Mouse (Mus musculus) layer of hippocampus, adult 2 months (tissue): ENCODE measurements around the gene Ccdc54. TPM values are rescaled to one million over a fixed set of nuclear protein-coding genes. Genes with fewer than 3 reads are reported as not detected.

Experiments used
- DNase-seq, 2 experiments: peaks; one replicate each; pipeline ENCODE4 v3.0.0; 2022; ENCODE audit warnings: low spot score in 2 of 2
- H3K27ac ChIP-seq: fragments of 200-600 bp; 2 replicates; pipeline ENCODE4 v1.8.1; 2022
- H3K4me3 ChIP-seq: fragments of 200-600 bp; 2 replicates; pipeline ENCODE4 v1.8.1; 2022; ENCODE audit warnings: mild to moderate bottlenecking
- CTCF ChIP-seq: fragments of 200-600 bp; conservative IDR thresholded peaks from 2 replicates; pipeline ENCODE4 v1.8.1; 2022; ENCODE audit warnings: antibody characterized with exemption, mild to moderate bottlenecking, moderate library complexity
- long read RNA-seq, 2 experiments: library from polyadenylated mRNA; stranded (forward); transcript quantifications; one replicate each; pipeline ENCODE4 v2.0.0; 2021; ENCODE audit warnings: borderline mapping rate in 2 of 2
- total RNA-seq, 2 experiments: library from RNA; stranded (reverse); gene quantifications; 2 replicates each; pipeline ENCODE4 v1.2.3; 2021

The Ccdc54 gene
- total RNA-seq = not detected
- long read RNA-seq, experiment 1 = 0 reads
- long read RNA-seq, experiment 2 = 0 reads

DNA sequence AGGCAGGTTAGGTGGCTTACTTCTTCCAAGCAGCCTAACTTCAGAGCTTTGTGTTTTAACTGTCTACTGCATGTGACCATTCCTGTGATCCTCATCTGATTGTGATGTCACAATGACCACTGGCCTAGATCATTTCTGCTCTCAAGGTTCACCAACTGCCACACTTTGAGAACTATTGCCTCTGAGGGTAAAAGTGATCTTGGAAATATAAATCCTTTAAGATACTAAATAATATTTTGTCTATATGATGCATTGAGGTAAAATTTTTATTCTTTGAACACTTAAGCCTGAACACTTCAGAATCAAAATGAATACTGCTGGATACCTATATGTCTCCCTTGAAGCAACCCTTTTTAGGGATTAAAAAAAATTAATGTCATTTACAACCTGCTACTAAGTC is at the start of gene Ccdc54:
TSS of gene Ccdc54 (minus strand) at position 101 of the 400 bp plus-strand sequence.
- no peak within 1 kb of the TSS for H3K4me3 ChIP-seq
- H3K27ac ChIP-seq = no peak within 1 kb of the TSS
- TF ChIP-seq CTCF = no peak
- no peak for DNase-seq

DNA sequence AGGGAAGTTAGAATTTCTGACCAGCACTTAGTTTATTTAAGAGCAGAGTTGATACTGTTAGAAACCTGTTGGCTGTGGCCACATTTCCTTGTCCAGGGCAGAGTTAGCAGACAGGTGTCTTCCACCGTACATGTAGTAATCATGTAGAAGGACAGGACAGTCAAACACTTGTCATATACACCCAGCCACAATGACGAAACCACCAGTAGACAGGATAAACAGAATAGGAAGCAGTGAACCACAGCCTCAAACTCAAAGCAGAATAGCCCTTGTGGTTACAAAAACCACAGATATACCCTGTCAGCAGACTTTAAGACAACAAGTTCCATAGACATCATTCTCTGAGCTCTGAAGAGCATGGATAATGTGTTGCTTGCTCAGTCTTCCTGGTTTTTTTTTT is 41.6 kb upstream of the Ccdc54 start:
- no peak overlapping the region for H3K27ac ChIP-seq
- no peak for TF ChIP-seq CTCF
- no peak for DNase-seq
- no peak overlapping the region for H3K4me3 ChIP-seq

DNA sequence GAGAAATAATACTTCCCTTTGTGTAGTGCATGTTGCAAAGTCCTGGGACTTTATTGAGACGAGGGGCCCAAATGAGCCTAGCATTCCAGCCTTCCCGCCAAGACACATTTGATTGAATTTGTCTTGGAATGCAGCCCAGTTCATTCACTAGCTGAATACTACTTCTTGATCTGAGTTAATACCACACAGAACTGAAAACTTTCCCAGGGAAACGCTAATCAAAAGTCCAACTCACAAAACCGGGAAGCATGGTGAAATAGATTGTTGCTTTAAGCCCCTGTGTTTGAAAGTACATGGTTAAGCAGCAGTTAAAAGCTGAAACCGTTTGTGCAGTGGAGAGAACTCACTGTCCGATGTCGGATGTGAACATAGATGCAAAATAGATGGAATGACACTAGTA is 24.6 kb upstream of the Ccdc54 start:
- DNase-seq = peak; percentile 16 to 23
- TF ChIP-seq CTCF = no peak
- H3K4me3 ChIP-seq = no peak overlapping the region
- no peak overlapping the region for H3K27ac ChIP-seq

DNA sequence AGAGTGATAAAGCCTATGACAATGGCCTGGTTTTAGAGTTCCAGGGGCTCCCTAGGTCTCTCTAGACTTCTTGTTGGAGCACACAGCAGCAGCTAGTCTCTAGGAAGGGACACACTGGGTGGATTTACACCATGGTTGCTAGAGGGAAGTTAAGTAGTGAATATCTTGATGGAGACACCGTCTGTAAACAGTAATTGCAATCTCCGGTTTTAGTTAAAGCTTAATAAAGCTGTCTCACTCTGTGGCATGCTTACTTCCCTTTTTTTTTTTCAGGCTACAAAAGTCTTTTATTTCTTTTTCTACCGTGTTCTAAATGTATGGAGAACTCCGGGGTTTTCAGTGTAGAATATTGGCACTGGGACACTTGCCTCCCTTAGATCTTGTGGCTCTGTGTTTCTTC is 22.0 kb upstream of the Ccdc54 start:
- DNase-seq = no peak

DNA sequence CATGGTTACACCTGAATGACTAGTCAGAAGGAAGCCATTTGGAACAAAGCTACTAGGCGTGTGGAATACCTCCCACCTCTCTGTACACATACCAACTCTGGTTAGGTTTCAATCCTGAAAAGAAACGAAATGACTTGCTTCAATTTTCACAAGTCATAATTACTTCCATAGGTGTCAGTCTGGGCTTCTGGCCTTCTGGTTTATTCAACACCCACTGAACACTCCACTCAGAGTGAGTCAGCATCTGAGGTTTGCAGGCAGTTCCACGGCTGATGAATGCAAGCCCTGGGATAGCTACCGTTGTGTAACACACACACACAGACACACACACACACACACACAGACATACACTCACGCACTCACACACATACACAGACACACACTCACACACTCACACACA is 19.6 kb upstream of the Ccdc54 start:
- TF ChIP-seq CTCF = no peak
- peak; percentile 31 to 49 for DNase-seq
- H3K27ac ChIP-seq = no peak overlapping the region
- H3K4me3 ChIP-seq = no peak overlapping the region

More for the DNA sequence above, 22.0 kb upstream of the Ccdc54 start:
- H3K27ac ChIP-seq = no peak overlapping the region
- no peak for TF ChIP-seq CTCF
- H3K4me3 ChIP-seq = no peak overlapping the region

DNA sequence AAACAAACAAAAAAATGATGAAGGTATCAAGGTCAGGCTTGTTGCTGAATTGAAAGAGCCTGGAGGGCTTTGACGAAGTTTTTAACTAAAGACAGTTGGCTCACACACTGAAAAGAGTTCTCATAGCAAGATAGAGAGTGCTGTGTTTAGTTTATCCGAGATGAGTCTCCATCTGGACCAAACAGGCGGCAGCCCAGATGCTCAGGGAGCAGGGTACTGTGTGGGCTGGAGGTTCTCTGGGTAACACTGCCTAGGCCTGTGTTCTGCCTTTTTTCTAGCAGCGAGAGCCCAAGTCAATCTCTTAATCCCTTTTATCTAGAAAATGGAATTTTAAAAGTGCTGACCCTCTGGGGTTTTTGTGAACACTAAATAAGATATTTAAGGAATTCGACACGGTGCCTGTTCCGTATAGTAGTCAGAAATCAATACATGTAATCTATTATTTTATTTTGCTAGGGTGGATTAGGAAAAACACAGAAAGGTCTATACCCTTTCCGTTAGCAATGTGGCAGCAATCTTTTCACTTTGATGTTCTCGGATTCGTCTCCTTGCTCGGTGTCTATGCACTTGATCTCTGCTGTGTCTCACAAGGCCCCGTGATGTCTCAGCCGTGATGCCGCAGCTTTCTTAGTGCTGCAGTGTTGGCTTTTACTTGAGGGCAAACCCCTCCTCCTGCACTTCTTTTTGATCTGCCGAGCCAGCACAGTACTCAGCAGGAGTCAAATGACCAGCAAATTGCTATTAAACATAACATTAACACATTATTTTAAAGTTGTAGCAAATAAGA is 17.0 kb upstream of the Ccdc54 start:
- peak; percentile 72 to 80 for DNase-seq
- TF ChIP-seq CTCF = no peak
- peak overlapping the region; percentile 21; the same call in 1 of the 2 replicates for H3K27ac ChIP-seq
- H3K4me3 ChIP-seq = no peak overlapping the region

DNA sequence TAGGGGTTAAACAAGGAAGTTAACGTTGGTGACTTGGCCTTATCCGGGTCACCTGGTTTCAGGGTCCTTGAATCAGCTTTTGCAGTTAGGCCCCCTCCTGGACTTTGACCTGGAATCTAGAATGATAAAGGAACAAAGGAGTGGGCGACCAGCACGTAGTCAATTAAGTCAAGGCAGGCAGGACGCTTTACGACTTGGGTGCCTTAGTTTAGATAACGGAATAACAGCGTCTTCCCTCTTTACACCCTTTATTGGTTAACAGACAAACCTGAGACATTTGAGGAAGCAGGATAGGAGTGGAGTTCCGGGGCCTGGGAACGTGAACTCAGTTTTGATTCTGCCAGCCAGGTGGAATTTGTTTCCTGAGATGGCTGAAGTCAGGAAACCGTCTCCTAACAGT is 13.9 kb upstream of the Ccdc54 start:
- H3K4me3 ChIP-seq = no peak overlapping the region
- no peak overlapping the region for H3K27ac ChIP-seq
- no peak for TF ChIP-seq CTCF
- DNase-seq = no peak

DNA sequence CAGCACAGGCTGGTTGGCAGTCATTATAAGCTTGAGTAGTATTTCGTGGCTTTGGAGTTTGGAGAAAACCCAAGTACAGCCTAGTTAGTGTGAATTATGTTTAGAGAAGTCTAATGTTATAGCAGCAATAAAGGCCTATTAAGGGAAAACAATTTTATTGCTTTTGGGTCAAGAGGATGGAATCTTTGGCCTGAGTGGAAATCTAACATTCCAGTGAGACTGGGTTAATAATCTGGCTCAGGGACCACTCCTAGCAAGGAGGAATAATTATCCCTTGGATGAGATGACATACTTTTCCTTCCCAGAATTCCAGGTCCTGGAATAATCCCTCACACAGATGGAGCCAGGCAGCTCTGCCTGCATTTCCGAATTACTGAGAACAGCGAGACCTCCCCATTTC is 11.0 kb upstream of the Ccdc54 start:
- Histone ChIP-seq H3K4me3 (no peak overlapping the region), H3K27ac (no peak overlapping the region)
- no peak for TF ChIP-seq CTCF
- no peak for DNase-seq

DNA sequence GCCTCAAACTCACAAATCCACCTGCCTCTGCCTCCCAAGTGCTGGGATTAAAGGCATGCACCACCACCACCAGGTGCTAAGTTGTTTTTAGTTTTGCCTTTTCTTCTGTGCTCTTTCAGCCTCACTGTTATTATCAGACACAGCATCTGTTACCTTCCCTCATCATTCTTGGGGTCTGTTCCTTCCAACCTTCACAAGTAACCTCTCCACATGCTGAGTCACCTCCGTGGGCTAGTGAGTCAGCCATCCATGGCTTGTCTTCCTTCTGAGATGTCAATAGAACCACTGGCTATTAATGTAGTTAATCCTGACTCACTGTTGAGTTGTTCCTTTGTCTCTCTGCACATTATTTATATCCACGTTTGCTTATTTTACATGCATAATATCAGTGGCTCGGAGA is 9.7 kb upstream of the Ccdc54 start:
- no peak overlapping the region for H3K4me3 ChIP-seq
- no peak for DNase-seq
- TF ChIP-seq CTCF = no peak
- no peak overlapping the region for H3K27ac ChIP-seq

DNA sequence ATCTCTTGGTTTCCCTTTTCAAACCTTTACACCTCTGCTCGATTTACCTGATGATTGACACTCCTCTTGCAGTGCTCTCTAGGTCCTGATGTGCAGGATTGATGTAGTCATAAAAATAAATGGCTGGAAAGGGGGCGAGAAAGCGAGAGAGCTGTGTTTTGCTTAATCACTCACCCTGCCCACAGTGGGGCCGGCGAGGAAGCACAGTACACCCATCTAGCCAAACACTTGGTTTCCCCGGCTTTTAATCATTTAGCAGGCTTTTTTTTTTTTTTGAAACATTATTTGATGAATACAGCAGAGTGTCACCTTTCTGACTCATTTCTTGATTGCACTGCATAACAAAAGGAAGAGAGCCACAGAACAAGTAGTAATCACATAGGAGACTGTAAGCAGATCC is 5.7 kb upstream of the Ccdc54 start:
- DNase-seq = no peak
- TF ChIP-seq CTCF = no peak
- Histone ChIP-seq H3K4me3 (no peak overlapping the region), H3K27ac (no peak overlapping the region)

DNA sequence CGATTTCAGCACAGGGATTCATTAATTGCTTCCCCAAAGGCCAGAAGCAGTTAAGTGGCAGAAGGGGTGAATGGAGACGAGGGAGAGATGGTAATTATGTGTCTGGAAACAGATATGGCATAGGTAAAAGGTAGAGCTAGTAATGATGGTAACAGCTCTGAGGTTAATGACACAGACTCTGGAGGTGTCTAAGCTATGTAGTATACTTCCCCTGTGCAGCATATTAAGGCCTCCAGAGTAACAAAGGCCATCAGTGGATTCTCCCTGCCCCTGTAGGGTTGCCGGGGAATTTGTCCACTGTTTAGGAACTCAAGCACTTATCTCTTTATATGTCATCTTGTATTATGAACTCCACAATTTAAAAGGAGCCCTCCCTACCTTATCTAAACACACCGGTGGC is 5.2 kb upstream of the Ccdc54 start:
- no peak for TF ChIP-seq CTCF
- no peak overlapping the region for H3K4me3 ChIP-seq
- no peak overlapping the region for H3K27ac ChIP-seq

DNA sequence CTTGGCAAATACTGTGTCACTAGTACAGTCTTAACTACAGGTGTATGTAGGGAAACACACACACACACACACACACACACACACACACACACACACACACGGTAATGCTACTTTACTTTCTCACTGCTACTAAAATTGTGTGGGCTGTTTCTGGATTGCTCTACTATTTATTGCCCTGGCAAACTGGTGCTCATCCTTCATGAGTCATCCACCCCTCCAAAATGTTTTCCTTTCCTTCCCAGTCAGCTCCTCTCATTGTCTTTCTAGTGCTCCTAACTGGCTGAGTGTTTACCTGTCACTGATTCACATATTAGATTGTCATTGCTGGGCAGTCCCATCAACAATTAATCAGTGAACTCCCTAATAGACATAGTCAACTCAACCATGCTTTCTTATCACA is 3.9 kb upstream of the Ccdc54 start:
- DNase-seq = no peak
- no peak for TF ChIP-seq CTCF

More for the DNA sequence above, 5.2 kb upstream of the Ccdc54 start:
- DNase-seq = no peak

DNA sequence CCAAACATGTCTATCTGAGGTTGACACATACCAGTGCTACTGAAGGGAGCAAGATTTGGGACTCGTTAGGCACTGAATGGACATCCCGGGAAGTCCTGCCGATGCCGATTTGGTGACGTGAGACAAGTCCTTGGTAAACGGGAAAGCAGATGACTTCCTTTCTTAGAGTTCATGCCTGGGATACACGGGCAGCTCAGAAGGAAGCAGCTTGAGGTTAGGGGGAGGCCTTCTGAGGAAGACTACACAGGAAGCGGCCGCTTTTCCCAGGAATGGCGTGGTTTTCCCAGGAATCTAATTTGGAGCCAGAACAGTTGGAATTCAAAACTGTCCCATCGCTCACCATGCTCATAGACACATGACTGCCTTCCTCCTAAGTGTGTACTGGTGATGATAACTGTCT is 2.4 kb upstream of the Ccdc54 start:
- DNase-seq = no peak
- Histone ChIP-seq H3K27ac (no peak overlapping the region), H3K4me3 (no peak overlapping the region)
- TF ChIP-seq CTCF = no peak

More for the DNA sequence above, 3.9 kb upstream of the Ccdc54 start:
- no peak overlapping the region for H3K27ac ChIP-seq
- H3K4me3 ChIP-seq = no peak overlapping the region

DNA sequence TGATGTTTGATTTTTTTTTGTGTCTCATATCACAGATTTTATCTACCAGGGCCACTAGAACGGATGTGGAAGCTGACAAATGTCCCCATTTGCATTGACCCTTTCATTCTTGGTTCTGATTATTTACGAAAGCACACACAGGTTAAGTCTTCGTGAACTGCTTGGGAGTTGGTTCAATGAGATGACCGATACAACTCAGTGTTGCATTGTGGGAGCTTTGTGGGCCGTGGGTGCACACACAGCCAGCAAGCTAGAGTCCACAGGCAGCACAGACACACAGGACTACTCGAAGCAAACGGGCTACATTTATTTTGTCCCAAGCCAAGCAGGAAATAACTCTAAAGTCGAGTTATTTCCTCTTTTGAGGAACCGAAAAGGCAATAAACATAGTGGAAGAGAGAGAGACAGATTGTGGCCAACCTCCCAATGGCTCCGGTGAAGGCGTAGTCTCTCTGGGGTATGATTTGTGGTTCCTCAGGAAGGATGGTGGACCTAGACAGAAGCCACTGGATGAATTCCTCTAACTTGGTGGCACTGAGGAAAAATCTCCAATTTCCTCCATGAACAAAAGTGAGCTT is 1.3 kb downstream of the Ccdc54 start:
- Histone ChIP-seq H3K27ac (no peak overlapping the region), H3K4me3 (no peak overlapping the region)
- no peak for DNase-seq
- no peak for TF ChIP-seq CTCF
